Mouse (Mus musculus): Measurements from ENCODE around the gene Rab19.
"Not testable (repeated sequence)": the region's sequence is repeated elsewhere in the genome, so short reads cannot be mapped to it uniquely, and the experiment has no call there.

The Rab19 gene

GRCm38 (mm10) chr6:39381125-39381880 is at the start of gene Rab19:
TSS of gene Rab19 (plus strand) at chr6:39381175.
- peak; percentile 46 to 62 for DNase-seq (ENCODE audit: low spot score in 2 of 2)

- no peak for DNase-seq (ENCODE audit: low spot score in 2 of 2)
These were observed 48.8 kb upstream of the Rab19 start for GRCm38 (mm10) chr6:39331998-39332700.

GRCm38 (mm10) chr6:39334224-39334623 is 46.8 kb upstream of the Rab19 start:
- DNase-seq (ENCODE audit: low spot score in 2 of 2), result no peak

GRCm38 (mm10) chr6:39334873-39335272 is 46.1 kb upstream of the Rab19 start:
- DNase-seq (ENCODE audit: low spot score in 2 of 2), result no peak

GRCm38 (mm10) chr6:39338359-39338758 is 42.6 kb upstream of the Rab19 start:
- no peak for DNase-seq (ENCODE audit: low spot score in 2 of 2)

GRCm38 (mm10) chr6:39341798-39342197 is 39.2 kb upstream of the Rab19 start:
- DNase-seq (ENCODE audit: low spot score in 2 of 2), result no peak

- peak; percentile 69 to 80 for DNase-seq (ENCODE audit: low spot score in 2 of 2)
These were observed 37.0 kb upstream of the Rab19 start for GRCm38 (mm10) chr6:39344020-39344419.

- no peak for DNase-seq (ENCODE audit: low spot score in 2 of 2)
These were observed 35.5 kb upstream of the Rab19 start for GRCm38 (mm10) chr6:39345430-39345829.

- no peak for DNase-seq (ENCODE audit: low spot score in 2 of 2)
These were observed 33.9 kb upstream of the Rab19 start for GRCm38 (mm10) chr6:39346991-39347501.

- DNase-seq (ENCODE audit: low spot score in 2 of 2), result no peak
These were observed 32.8 kb upstream of the Rab19 start for GRCm38 (mm10) chr6:39347880-39348814.

GRCm38 (mm10) chr6:39348946-39349345 is 32.0 kb upstream of the Rab19 start:
- DNase-seq (ENCODE audit: low spot score in 2 of 2), result no peak

GRCm38 (mm10) chr6:39359207-39359606 is 21.8 kb upstream of the Rab19 start:
- DNase-seq (ENCODE audit: low spot score in 2 of 2), result not testable (repeated sequence)

GRCm38 (mm10) chr6:39362684-39363083 is 18.3 kb upstream of the Rab19 start:
- no peak for DNase-seq (ENCODE audit: low spot score in 2 of 2)

GRCm38 (mm10) chr6:39369631-39370030 is 11.3 kb upstream of the Rab19 start:
- no peak for DNase-seq (ENCODE audit: low spot score in 2 of 2)

GRCm38 (mm10) chr6:39372042-39372441 is 8.9 kb upstream of the Rab19 start:
- no peak for DNase-seq (ENCODE audit: low spot score in 2 of 2)

GRCm38 (mm10) chr6:39372727-39373126 is 8.2 kb upstream of the Rab19 start:
- peak in 1 of 2 experiments; percentile 38 for DNase-seq (ENCODE audit: low spot score in 2 of 2)

- no peak for DNase-seq (ENCODE audit: low spot score in 2 of 2)
These were observed 7.5 kb upstream of the Rab19 start for GRCm38 (mm10) chr6:39373301-39373955.

GRCm38 (mm10) chr6:39376775-39377174 is 4.2 kb upstream of the Rab19 start:
- no peak for DNase-seq (ENCODE audit: low spot score in 2 of 2)

- peak; percentile 80 to 89 for DNase-seq (ENCODE audit: low spot score in 2 of 2)
These were observed 3.6 kb upstream of the Rab19 start, which contains the start of gene Slc37a3 for GRCm38 (mm10) chr6:39377311-39377827. TSS of gene Slc37a3 (minus strand) at chr6:39377675.

GRCm38 (mm10) chr6:39378161-39378835 is 2.7 kb upstream of the Rab19 start:
- not testable (repeated sequence) for DNase-seq (ENCODE audit: low spot score in 2 of 2)

All from urinary bladder, postnatal 36 days (tissue).